Mouse (Mus musculus): Measurements from ENCODE around the gene Bcl9.

The Bcl9 gene

GRCm38 (mm10) chr3:97172632-97173031 is 125.1 kb downstream of the Bcl9 start:
- DNase-seq (ENCODE audit: low spot score): no peak

- DNase-seq (ENCODE audit: low spot score): no peak
These were observed 125.5 kb downstream of the Bcl9 start for GRCm38 (mm10) chr3:97172231-97172630.

GRCm38 (mm10) chr3:97171531-97171930 is 126.2 kb downstream of the Bcl9 start:
- DNase-seq (ENCODE audit: low spot score): no peak

- DNase-seq (ENCODE audit: low spot score): no peak
These were observed 130.6 kb downstream of the Bcl9 start for GRCm38 (mm10) chr3:97167126-97167525.

GRCm38 (mm10) chr3:97164477-97164876 is 133.2 kb downstream of the Bcl9 start:
- DNase-seq (ENCODE audit: low spot score): peak; percentile 7

GRCm38 (mm10) chr3:97161773-97162172 is 135.9 kb downstream of the Bcl9 start:
- DNase-seq (ENCODE audit: low spot score): no peak

- no peak for DNase-seq (ENCODE audit: low spot score)
These were observed 136.8 kb downstream of the Bcl9 start for GRCm38 (mm10) chr3:97160908-97161307.

- DNase-seq (ENCODE audit: low spot score): no peak
These were observed 137.7 kb downstream of the Bcl9 start for GRCm38 (mm10) chr3:97159986-97160385.

- no peak for DNase-seq (ENCODE audit: low spot score)
These were observed 138.2 kb downstream of the Bcl9 start for GRCm38 (mm10) chr3:97159509-97159850.

- peak; percentile 88 for DNase-seq (ENCODE audit: low spot score)
These were observed 138.9 kb downstream of the Bcl9 start, which contains the start of gene Acp6 for GRCm38 (mm10) chr3:97158611-97159508. Acp6 (plus strand) TSS chr3:97158777.

GRCm38 (mm10) chr3:97157958-97158599 is 139.6 kb downstream of the Bcl9 start:
- peak; percentile 83 for DNase-seq (ENCODE audit: low spot score)

- no peak for DNase-seq (ENCODE audit: low spot score)
These were observed 140.4 kb downstream of the Bcl9 start for GRCm38 (mm10) chr3:97157308-97157707.

GRCm38 (mm10) chr3:97156431-97156830 is 141.3 kb downstream of the Bcl9 start:
- no peak for DNase-seq (ENCODE audit: low spot score)

Measured in c-Kit-positive CD71-positive TER-119-positive erythroid progenitor cells, embryonic 14.5 days (primary cell).